Mouse (Mus musculus): Measurements from ENCODE around the gene Abhd6. TPM values are rescaled to one million over a fixed set of nuclear protein-coding genes. Genes with fewer than 3 reads are reported as not detected.

Gene Abhd6
- polyA plus RNA-seq, 1 experiment from 2014 or later, result 15.1 TPM

GRCm38 (mm10) chr14:7963160-7963559 is 39.5 kb upstream of the Abhd6 start:
- ATAC-seq (ENCODE audit: insufficient read depth) (no peak), DNase-seq (peak; percentile 26)
- Histone ChIP-seq H3K9ac (no peak overlapping the region), H3K9me3 (ENCODE audit: low read depth, low read length) (no peaks in the 10 kb centered on the region), H3K4me3 (ENCODE audit: low read depth, low read length) (no peak overlapping the region), H3K27me3 (ENCODE audit: insufficient read depth, low read length) (no peaks in the 10 kb centered on the region), H3K4me2 (no peak overlapping the region), H3K36me3 (ENCODE audit: insufficient read depth) (no peaks in the 10 kb centered on the region), H3K27ac (ENCODE audit: low read depth) (no peak overlapping the region), H3K4me1 (ENCODE audit: insufficient read depth) (0 out of 2 replicates have a peak, but pooled peaks cover 8% of the 10 kb centered on the region)
- no peak for TF ChIP-seq CTCF (IDR thresholded peaks at IDR 0.05; ENCODE audit: low read depth)
- 45% methylated on average over 7 of the region's 7 CpGs for WGBS

- WGBS, result 44% methylated on average over 11 of the region's 11 CpGs
- ATAC-seq (ENCODE audit: insufficient read depth) (peak; percentile 61; the same call in 1 of the 2 replicates), DNase-seq (peak; percentile 94)
- Histone ChIP-seq H3K4me2 (no peak overlapping the region), H3K27me3 (ENCODE audit: insufficient read depth, low read length) (no peaks in the 10 kb centered on the region), H3K4me3 (ENCODE audit: low read depth, low read length) (no peak overlapping the region), H3K4me1 (ENCODE audit: insufficient read depth) (0 out of 2 replicates have a peak, but pooled peaks cover 8% of the 10 kb centered on the region), H3K9ac (no peak overlapping the region), H3K9me3 (ENCODE audit: low read depth, low read length) (no peaks in the 10 kb centered on the region), H3K27ac (ENCODE audit: low read depth) (no peak overlapping the region), H3K36me3 (ENCODE audit: insufficient read depth) (no peaks in the 10 kb centered on the region)
- TF ChIP-seq CTCF (IDR thresholded peaks at IDR 0.05; ENCODE audit: low read depth), result peak; percentile 91
Measured at GRCm38 (mm10) chr14:7964219-7964889, 38.3 kb upstream of the Abhd6 start.

- peak; percentile 89 for ATAC-seq (ENCODE audit: insufficient read depth)
- WGBS, result 44% methylated on average over 10 of the region's 10 CpGs
- no peak overlapping the region for H3K27ac ChIP-seq (ENCODE audit: low read depth)
Measured at GRCm38 (mm10) chr14:7971889-7972493, 30.7 kb upstream of the Abhd6 start.

GRCm38 (mm10) chr14:7974643-7975042 is 28.1 kb upstream of the Abhd6 start:
- no peak overlapping the region for H3K27ac ChIP-seq (ENCODE audit: low read depth)
- no peak overlapping the region for H3K9ac ChIP-seq
- H3K4me1 ChIP-seq (ENCODE audit: insufficient read depth), result no peaks in the 10 kb centered on the region
- no peak overlapping the region for H3K4me3 ChIP-seq (ENCODE audit: low read depth, low read length)
- no peaks in the 10 kb centered on the region for H3K9me3 ChIP-seq (ENCODE audit: low read depth, low read length)
- DNase-seq (no peak), ATAC-seq (ENCODE audit: insufficient read depth) (no peak)
- no peaks in the 10 kb centered on the region for H3K36me3 ChIP-seq (ENCODE audit: insufficient read depth)
- no peaks in the 10 kb centered on the region for H3K27me3 ChIP-seq (ENCODE audit: insufficient read depth, low read length)
- no peak overlapping the region for H3K4me2 ChIP-seq
- WGBS, result 89% methylated on average over 1 of the region's 1 CpGs
- no peak for TF ChIP-seq CTCF (IDR thresholded peaks at IDR 0.05; ENCODE audit: low read depth)

More at GRCm38 (mm10) chr14:7971889-7972493, 30.7 kb upstream of the Abhd6 start:
- peak; percentile 88 for DNase-seq
- no peak for TF ChIP-seq CTCF (IDR thresholded peaks at IDR 0.05; ENCODE audit: low read depth)
- Histone ChIP-seq H3K9ac (no peak overlapping the region), H3K4me3 (ENCODE audit: low read depth, low read length) (no peak overlapping the region), H3K4me1 (ENCODE audit: insufficient read depth) (no peaks in the 10 kb centered on the region), H3K4me2 (no peak overlapping the region), H3K27me3 (ENCODE audit: insufficient read depth, low read length) (no peaks in the 10 kb centered on the region), H3K9me3 (ENCODE audit: low read depth, low read length) (no peaks in the 10 kb centered on the region), H3K36me3 (ENCODE audit: insufficient read depth) (no peaks in the 10 kb centered on the region)

GRCm38 (mm10) chr14:7975177-7975576 is 27.5 kb upstream of the Abhd6 start:
- H3K4me1 ChIP-seq (ENCODE audit: insufficient read depth), result no peaks in the 10 kb centered on the region
- no peaks in the 10 kb centered on the region for H3K27me3 ChIP-seq (ENCODE audit: insufficient read depth, low read length)
- H3K27ac ChIP-seq (ENCODE audit: low read depth), result no peak overlapping the region
- no peak for ATAC-seq (ENCODE audit: insufficient read depth)
- no peak for TF ChIP-seq CTCF (IDR thresholded peaks at IDR 0.05; ENCODE audit: low read depth)
- WGBS, result 79% methylated on average over 6 of the region's 6 CpGs
- H3K4me2 ChIP-seq, result no peak overlapping the region
- no peaks in the 10 kb centered on the region for H3K9me3 ChIP-seq (ENCODE audit: low read depth, low read length)
- DNase-seq, result no peak
- no peak overlapping the region for H3K4me3 ChIP-seq (ENCODE audit: low read depth, low read length)
- no peaks in the 10 kb centered on the region for H3K36me3 ChIP-seq (ENCODE audit: insufficient read depth)
- no peak overlapping the region for H3K9ac ChIP-seq

- Histone ChIP-seq H3K36me3 (ENCODE audit: insufficient read depth) (no peaks in the 10 kb centered on the region), H3K9ac (no peak overlapping the region), H3K4me3 (ENCODE audit: low read depth, low read length) (no peak overlapping the region), H3K4me2 (no peak overlapping the region), H3K4me1 (ENCODE audit: insufficient read depth) (no peaks in the 10 kb centered on the region), H3K27me3 (ENCODE audit: insufficient read depth, low read length) (no peaks in the 10 kb centered on the region), H3K27ac (ENCODE audit: low read depth) (no peak overlapping the region), H3K9me3 (ENCODE audit: low read depth, low read length) (no peaks in the 10 kb centered on the region)
- DNase-seq, result no peak
- 87% methylated on average over 1 of the region's 1 CpGs for WGBS
- TF ChIP-seq CTCF (IDR thresholded peaks at IDR 0.05; ENCODE audit: low read depth), result no peak
- ATAC-seq (ENCODE audit: insufficient read depth), result no peak
Measured at GRCm38 (mm10) chr14:7977471-7977870, 25.2 kb upstream of the Abhd6 start.

- Histone ChIP-seq H3K4me1 (ENCODE audit: insufficient read depth) (no peaks in the 10 kb centered on the region), H3K27me3 (ENCODE audit: insufficient read depth, low read length) (no peaks in the 10 kb centered on the region), H3K9ac (no peak overlapping the region), H3K27ac (ENCODE audit: low read depth) (no peak overlapping the region), H3K4me3 (ENCODE audit: low read depth, low read length) (no peak overlapping the region), H3K4me2 (no peak overlapping the region), H3K36me3 (ENCODE audit: insufficient read depth) (no peaks in the 10 kb centered on the region), H3K9me3 (ENCODE audit: low read depth, low read length) (no peaks in the 10 kb centered on the region)
- no peak for TF ChIP-seq CTCF (IDR thresholded peaks at IDR 0.05; ENCODE audit: low read depth)
- WGBS, result 74% methylated on average over 1 of the region's 1 CpGs
- ATAC-seq (ENCODE audit: insufficient read depth) (no peak), DNase-seq (no peak)
Measured at GRCm38 (mm10) chr14:7978183-7978582, 24.5 kb upstream of the Abhd6 start.
